Mouse (Mus musculus) urinary bladder, postnatal 10 days (tissue): ENCODE data around the gene Mlh3.
"Not testable (repeated sequence)": the region's sequence is repeated elsewhere in the genome, so short reads cannot be mapped to it uniquely, and the experiment has no call there.

ENCODE experiments used
- DNase-seq: peaks from one replicate; pipeline ENCODE4 v3.0.0; 2022; ENCODE audit warnings: low spot score

The Mlh3 gene

DNA sequence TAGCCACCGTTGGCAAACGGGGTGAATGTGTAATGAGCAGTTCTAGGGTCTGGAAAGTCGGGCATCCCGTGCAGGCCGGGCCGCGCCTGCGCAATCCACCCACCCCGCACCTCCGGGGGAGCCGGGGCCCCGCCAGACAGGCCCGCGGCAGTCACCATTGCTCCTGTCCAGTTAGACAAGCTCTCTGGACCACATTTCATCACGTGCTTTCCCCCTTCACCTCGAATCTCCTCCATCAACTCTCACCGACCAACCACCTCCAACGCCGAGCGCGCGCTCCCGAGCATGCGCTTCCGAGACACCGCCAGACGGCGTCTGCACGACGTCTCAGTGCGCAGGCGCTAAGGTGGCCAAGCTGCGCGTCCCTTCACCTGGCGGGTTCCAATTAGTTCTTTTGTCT is at the start of gene Mlh3:
Gene Mlh3, minus strand, starts transcription at position 281 of the 400 bp plus-strand sequence.
- DNase-seq = peak; percentile 43

- DNase-seq = no peak
Measured at GRCm38 (mm10) chr12:85308651-85309050, 38.3 kb upstream of the Mlh3 start.

DNA sequence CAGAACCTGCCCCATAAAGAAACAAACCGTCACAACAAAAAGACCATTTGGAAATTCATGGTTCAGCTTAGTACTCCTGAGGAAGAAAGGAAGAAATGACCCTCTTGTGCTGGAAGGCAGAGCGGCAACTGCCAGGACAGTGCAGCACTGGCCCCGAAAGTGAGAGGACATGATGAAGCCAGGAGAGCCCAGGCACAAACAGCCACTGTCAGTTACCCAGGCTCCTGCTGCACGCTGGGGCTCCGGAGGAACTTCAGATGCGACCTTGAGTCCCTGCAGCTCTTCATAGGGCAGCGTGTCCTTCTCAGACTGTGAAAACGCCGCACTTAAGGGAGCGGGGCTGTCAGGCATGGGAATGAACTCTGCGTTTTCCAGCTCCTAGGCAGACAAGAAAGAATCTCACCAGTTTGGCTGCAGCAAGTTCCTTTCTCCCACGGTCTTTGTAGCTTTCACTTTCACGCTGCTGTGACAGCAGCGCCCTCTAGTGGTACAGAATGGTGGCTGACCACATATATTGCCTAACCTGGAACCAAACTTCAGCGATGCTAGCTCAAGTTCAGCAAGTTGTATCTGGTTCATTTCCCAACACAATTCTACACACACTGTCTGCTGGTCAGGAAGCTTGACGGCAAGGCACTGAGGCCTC is 35.0 kb upstream of the Mlh3 start:
- DNase-seq = peak; percentile 35

- DNase-seq = no peak
Measured at GRCm38 (mm10) chr12:85304725-85305124, 34.3 kb upstream of the Mlh3 start.

DNA sequence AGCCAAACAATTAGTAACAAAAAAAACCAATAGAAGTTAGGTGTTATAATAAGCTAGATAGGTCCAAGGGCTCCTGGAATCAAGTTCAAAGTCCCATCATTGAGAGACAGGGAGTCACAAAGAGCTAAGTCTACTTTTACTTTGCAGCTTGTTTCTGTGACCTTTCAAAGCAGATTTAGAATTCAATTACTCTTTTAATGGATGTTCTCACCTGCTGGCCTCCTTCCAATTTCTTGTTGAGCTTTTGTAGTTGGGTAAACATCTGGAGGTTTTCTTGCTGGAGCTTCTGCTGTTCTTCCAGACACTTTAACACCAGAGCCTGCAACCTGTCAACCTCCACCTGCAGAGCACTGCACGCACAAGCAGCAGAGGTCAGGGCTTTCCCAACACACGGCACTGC is 32.9 kb upstream of the Mlh3 start:
- DNase-seq = no peak

GRCm38 (mm10) chr12:85298835-85299180 is 28.4 kb upstream of the Mlh3 start:
- DNase-seq = no peak

- no peak for DNase-seq
Measured at GRCm38 (mm10) chr12:85298127-85298834, 27.9 kb upstream of the Mlh3 start.

DNA sequence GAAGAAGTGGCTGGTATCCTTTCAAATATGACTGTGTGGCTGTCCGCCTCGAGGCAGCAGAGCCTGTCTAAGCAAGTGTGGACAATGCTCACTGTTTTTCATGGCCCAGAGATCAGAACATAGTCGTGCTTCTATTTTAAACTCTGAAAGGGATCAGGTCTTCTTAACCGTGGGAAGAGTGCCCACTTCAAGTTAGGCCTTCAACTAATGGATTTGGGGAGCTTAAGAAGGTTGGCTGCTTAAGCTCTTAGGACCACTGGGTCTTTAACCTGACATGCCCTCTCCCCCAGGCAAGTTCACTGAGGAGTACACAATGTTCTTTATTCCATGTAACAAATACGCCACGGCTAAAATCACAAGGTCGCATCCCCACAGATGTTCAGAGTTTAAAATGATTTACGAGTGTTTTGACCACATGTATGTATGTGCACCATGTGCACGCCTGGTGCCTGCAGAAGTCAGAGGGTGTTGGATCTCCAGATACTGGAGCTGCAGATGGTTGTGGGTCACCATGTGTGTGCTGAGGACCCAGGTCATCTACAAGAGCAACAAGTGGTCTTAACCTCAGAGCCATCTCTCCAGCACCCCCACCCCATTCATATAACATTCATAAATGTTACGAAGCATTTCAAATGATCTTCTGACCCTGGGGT is 27.1 kb upstream of the Mlh3 start:
- no peak for DNase-seq

GRCm38 (mm10) chr12:85296915-85297314 is 26.5 kb upstream of the Mlh3 start:
- DNase-seq = no peak

DNA sequence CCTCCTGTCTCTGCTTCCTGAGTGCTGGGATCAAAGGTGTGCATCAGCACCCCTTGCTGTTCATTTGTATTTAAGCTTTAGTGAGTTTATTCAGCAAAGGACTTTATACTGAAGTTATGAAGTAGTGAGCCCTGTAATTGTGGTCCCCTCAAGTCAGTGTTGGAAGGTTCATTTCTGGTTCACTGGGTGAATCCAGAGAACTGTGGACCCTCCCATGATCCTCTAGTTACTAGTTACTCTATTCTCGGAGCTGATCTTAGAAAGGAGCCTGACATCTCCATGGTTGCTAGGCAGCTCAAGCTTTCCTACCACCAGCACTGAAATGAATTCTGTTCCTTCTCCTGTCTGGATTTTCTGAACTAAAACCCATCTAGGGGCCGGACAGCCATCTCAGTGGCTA is 25.1 kb upstream of the Mlh3 start:
- DNase-seq = no peak

GRCm38 (mm10) chr12:85292906-85293305 is 22.5 kb upstream of the Mlh3 start:
- DNase-seq = no peak

- DNase-seq = no peak
Measured at GRCm38 (mm10) chr12:85292288-85292687, 21.9 kb upstream of the Mlh3 start.

DNA sequence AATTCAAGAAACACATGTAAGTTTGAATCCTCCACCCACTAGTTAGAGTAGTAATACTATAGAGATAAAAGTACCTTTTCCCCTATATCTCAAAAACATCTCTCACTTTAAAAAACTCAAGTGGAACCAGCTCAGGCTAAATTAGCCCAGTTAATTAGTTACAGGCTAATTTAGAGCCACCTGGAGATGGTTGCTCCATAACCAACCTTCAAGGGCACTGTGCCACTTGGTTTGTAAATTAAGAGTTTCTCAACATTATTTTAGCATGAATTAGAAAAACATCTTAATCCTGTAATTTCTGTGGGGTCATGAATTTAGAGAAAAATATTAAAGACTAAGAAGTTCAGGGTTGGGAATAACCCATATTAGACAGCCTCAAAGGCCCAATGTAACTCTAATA is 21.1 kb upstream of the Mlh3 start:
- no peak for DNase-seq

- no peak for DNase-seq
Measured at GRCm38 (mm10) chr12:85290633-85291032, 20.2 kb upstream of the Mlh3 start.

DNA sequence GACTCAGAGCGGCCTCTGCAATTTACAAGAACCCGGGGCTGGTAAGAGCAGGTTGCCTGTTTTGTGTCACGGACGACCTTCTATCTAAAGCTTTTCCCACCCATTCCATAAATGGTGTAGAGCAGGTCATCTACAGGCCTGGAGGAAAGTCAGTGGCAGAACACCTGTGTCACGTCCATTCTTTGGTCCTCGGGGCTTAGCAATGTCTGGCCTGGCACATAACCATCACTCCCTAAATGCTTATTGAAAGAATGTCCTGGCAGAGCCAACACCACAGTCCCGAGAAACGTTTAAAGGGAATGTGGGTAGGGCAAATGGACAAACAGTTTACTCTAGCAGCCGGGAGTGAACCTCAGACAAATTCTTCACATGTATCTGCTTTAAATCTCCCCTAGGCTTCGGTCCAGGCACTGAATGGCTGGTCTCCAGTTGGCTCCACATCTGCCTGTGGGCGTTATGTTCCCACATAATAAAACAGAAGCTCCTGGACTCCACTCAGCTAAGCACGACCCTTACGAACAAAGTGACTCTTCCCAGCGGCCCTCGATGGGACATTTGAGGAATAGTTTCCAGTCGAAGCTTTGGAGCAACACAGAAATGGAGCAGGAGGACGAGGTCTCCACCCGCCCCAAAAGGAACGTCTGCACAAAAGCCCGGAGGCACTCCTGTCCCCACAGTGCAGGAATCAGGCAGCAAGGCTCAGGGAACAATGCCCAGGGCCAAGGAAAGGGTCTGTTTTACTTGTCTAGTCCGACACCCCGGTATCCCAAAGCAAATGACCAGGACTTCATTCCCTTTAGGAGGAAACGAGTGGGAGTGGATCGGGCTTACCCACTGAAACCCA is 19.0 kb upstream of the Mlh3 start:
- no peak for DNase-seq

GRCm38 (mm10) chr12:85288486-85289156 is 18.2 kb upstream of the Mlh3 start, which contains the start of gene Zc2hc1c:
Gene Zc2hc1c, plus strand, starts transcription at chr12:85288591.
- peak; percentile 64 for DNase-seq

GRCm38 (mm10) chr12:85287809-85288485 is 17.5 kb upstream of the Mlh3 start, which contains the start of gene Acyp1:
Gene Acyp1, minus strand, starts transcription at chr12:85288438.
- no peak for DNase-seq

GRCm38 (mm10) chr12:85286941-85287340 is 16.5 kb upstream of the Mlh3 start:
- no peak for DNase-seq

DNA sequence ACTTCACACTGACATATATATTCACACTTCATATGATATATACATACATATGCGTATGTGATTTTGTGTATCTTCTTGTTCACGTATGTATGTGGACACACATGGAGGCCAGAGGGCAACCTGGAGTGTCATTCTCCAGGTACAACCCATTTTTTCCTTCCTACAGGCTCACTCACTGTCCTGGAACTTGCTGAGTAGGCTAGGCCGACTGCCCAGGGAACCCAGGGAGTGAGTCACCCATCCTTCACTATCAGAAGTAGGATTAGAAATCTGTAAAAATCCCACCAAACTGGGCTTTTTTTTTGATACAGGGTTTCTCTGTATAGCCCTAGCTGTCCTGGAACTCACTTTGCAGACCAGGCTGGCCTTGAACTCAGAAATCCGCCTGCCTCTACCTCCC is 14.6 kb upstream of the Mlh3 start:
- DNase-seq = no peak

DNA sequence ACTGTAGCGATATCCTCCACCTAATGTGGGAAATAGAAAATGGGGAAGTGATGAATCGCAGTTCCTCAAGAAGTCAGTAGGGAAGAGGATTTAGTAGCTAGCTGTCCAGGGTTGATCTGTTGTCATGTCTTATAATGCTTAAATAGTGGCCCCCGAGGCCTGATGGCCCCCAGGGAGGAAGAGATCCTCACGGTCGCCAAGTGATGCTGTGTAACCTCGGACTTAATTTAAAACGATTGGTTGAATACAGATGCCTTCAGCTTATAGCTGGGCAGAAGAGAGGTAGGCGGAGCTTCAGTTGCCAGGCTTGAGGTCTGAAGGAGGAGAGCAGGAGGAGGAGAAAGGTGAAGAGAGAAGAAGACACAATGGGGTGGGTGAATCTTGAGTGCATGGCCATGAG is 13.9 kb upstream of the Mlh3 start:
- no peak for DNase-seq

- not testable (repeated sequence) for DNase-seq
Measured at GRCm38 (mm10) chr12:85281756-85282155, 11.4 kb upstream of the Mlh3 start.
